Mouse (Mus musculus) cerebellum, adult 9-10 months (tissue): ENCODE results near the gene Col23a1.

Experiments used
- DNase-seq: peaks from one replicate; pipeline ENCODE4 v3.0.0; 2022

Gene Col23a1

GRCm38 (mm10) chr11:51289564-51290041 is at the start of gene Col23a1:
Gene Col23a1 (plus strand): TSS chr11:51289920.
- DNase-seq, result peak; percentile 32

GRCm38 (mm10) chr11:51242897-51243296 is 46.8 kb upstream of the Col23a1 start:
- DNase-seq, result no peak

- DNase-seq, result no peak
Observed at GRCm38 (mm10) chr11:51257006-51257405, 32.7 kb upstream of the Col23a1 start.

GRCm38 (mm10) chr11:51261680-51262219 is 28.0 kb upstream of the Col23a1 start, which contains the start of gene Clk4:
Gene Clk4 (plus strand): TSS chr11:51261730.
- no peak for DNase-seq

- peak; percentile 99 for DNase-seq
Observed at GRCm38 (mm10) chr11:51262342-51263285, 27.1 kb upstream of the Col23a1 start, which contains the start of gene BC049762. Gene BC049762 (minus strand): TSS chr11:51263046.

- peak; percentile 75 for DNase-seq
Observed at GRCm38 (mm10) chr11:51263286-51263831, 26.4 kb upstream of the Col23a1 start.

- DNase-seq, result peak; percentile 20
Observed at GRCm38 (mm10) chr11:51264352-51264751, 25.4 kb upstream of the Col23a1 start.

- peak; percentile 46 for DNase-seq
Observed at GRCm38 (mm10) chr11:51265326-51265725, 24.4 kb upstream of the Col23a1 start.

- DNase-seq, result no peak
Observed at GRCm38 (mm10) chr11:51274418-51274817, 15.3 kb upstream of the Col23a1 start.

GRCm38 (mm10) chr11:51290066-51290955 is 591 bp downstream of the Col23a1 start:
- DNase-seq, result no peak

- no peak for DNase-seq
Observed at GRCm38 (mm10) chr11:51293956-51294530, 4.3 kb downstream of the Col23a1 start.

GRCm38 (mm10) chr11:51295742-51296141 is 6.0 kb downstream of the Col23a1 start:
- no peak for DNase-seq

GRCm38 (mm10) chr11:51298691-51299090 is 9.0 kb downstream of the Col23a1 start:
- DNase-seq, result no peak

- no peak for DNase-seq
Observed at GRCm38 (mm10) chr11:51302396-51302795, 12.7 kb downstream of the Col23a1 start.

- no peak for DNase-seq
Observed at GRCm38 (mm10) chr11:51303981-51304553, 14.3 kb downstream of the Col23a1 start.

GRCm38 (mm10) chr11:51308306-51308705 is 18.6 kb downstream of the Col23a1 start:
- no peak for DNase-seq

- no peak for DNase-seq
Observed at GRCm38 (mm10) chr11:51311846-51312245, 22.1 kb downstream of the Col23a1 start.

- DNase-seq, result peak; percentile 30
Observed at GRCm38 (mm10) chr11:51315991-51316810, 26.5 kb downstream of the Col23a1 start.

GRCm38 (mm10) chr11:51320609-51321008 is 30.9 kb downstream of the Col23a1 start:
- no peak for DNase-seq

GRCm38 (mm10) chr11:51326908-51327307 is 37.2 kb downstream of the Col23a1 start:
- peak; percentile 30 for DNase-seq
